Mouse (Mus musculus) gonadal fat pad, adult 2 months (tissue): ENCODE data around the gene Gm16485. TPM values are rescaled to one million over a fixed set of nuclear protein-coding genes. Genes with fewer than 3 reads are reported as not detected.

Experiments used
- DNase-seq: peaks from one replicate; pipeline ENCODE4 v3.0.0-alpha.2; 2012; ENCODE audit warnings: low read depth
- polyA plus RNA-seq: library from polyadenylated mRNA; depleted of rRNA; stranded (reverse); fragments of >200 nt; gene quantifications from 2 replicates; pipeline ENCODE4 v1.2.3, GENCODE M21; 2012; rRNA removed

Gene Gm16485
- polyA plus RNA-seq: 0.05 TPM in 1 of 2 replicates, not detected in the other

DNA sequence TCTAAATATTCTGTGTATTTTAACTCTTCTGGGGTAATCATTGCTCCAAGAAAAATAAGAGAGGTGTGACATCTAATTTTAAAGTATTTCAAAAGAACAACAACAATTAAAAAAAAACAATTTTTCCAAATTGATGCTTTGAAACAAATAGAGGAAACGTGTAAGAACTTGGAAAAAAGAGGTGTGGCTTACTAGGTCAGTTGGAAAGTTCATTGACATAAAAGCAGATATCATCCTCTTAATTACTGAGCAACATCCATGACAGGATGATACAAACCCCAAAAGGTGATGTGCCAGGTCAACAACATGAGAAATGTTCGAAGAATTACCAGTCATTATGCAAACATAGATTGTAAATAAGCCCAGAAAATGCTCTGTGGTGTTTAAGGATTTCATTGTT lies at the start of gene Gm16485:
Gene Gm16485, plus strand, starts transcription at position 301 of the 400 bp plus-strand sequence.
- no peak for DNase-seq

DNA sequence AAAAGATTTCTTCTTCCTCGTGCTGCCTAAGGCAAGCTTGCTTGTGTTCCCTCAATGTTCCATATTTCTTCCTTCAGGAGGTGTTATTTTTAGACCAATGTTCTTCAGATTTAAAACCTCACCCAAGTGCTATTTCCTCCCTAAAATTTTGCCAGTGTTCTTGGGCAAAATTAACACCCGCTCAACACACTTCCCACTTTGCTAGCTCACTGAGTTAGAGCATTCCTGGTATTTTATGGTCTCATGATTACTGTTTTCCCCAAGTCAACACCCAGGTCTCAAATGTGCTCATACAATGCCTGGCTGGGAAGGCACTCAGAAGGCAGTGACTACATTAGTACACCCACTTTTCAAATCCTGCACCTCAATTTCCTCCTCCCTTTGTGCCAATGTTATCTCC lies 44.0 kb upstream of the Gm16485 start:
- no peak for DNase-seq

DNA sequence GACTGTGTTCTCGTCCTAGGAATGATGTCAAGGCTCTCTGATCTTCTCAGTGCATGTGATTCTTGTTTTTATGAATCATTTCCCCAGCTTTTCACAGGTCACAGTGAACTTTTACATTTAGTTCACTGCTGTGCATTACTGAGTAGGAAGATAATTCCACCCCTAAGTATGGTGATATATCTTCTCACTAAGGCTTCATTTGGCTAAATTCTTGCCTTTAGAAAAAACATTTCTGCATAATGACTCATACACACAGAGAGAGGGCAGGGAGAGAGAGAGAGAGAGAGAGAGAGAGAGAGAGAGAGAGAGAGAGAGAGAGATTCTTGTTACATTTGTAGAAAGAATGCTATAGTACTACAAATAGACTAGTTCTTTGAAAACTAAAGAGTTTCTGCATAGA lies 33.8 kb upstream of the Gm16485 start:
- DNase-seq: no peak

DNA sequence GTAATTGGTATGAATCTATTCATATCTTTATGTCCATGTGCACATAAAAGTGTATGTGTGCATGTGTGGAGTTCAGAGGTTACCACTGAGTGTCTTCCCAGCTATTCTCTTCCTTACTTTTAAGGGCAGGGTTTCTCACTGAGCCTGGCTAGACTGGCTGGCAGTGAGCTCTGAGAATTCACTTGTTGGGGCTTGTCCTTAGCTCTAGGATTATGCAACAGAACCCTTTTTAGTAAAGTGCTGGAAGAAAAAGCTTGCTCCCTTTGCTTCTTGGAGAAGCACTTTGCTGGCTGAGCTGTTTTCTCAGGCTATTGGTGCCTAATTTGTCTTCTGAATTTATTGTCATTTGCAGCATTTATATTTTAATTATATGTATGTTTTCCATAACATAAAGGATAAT lies 18.3 kb upstream of the Gm16485 start:
- no peak for DNase-seq

DNA sequence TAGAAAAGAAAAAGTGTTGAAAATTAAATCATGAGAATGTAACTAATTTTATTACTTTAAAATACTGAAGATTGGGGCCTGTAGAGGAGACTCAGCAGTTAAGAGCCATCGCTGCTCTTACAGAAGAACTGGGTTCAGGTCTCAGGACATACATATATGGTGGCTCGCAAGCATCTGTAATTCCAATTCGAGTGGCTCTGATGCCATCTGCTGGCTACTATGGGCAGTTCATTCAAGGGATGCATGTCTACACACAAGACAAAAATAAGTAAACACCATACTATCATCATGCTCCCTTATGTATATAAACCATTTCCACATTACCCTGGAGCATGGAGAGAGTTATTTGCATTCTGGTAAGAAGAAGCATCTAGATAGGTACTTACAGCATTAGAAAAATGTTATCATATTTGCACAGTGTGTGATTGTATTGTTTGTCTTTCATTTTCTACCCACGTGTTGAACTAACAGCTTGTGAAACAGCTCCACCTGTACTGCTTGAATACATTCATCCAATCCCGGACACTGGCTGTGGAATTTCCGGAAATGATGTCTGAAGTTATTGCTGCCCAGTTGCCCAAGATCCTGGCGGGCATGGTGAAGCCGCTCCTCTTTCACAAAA lies 7.0 kb upstream of the Gm16485 start:
- DNase-seq: no peak

DNA sequence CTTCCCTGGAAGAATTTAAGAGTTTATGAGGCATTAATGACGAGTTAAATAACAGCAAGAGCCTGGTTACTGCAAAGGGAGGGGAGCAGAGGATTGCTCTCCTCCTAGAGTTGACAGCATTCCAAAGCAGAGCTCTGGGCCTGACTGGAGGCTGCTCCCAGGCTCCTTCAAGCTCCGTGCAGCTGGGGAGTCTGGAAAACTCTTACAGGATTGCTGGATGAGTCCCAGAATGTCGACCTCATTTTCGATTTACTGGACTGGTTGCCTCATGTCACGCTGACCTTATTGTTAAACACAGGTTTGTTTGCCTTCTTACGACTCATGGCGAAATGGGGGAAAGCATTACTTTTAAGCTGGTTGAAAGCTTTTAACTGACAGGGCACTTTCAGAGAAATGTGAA lies 1.4 kb upstream of the Gm16485 start:
- DNase-seq: no peak

DNA sequence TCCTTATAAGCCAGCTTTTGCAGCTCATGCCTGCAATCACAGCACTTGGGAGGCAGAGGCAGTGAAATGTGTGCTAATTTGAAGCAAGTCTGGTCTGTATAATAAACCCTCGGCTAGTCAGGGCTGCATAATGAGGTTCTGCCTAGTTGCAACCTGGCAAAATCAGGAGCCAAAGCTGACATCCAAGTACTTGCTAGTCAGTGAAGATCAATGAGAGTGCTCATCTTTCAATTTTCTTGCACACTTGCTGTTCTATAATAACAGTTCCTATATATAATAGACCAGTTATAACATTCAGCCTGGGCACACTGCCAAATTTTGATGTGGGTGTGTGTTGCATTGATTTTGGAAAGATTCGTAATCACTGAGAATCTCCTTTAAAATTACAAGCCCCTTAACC lies 6.2 kb downstream of the Gm16485 start:
- no peak for DNase-seq

DNA sequence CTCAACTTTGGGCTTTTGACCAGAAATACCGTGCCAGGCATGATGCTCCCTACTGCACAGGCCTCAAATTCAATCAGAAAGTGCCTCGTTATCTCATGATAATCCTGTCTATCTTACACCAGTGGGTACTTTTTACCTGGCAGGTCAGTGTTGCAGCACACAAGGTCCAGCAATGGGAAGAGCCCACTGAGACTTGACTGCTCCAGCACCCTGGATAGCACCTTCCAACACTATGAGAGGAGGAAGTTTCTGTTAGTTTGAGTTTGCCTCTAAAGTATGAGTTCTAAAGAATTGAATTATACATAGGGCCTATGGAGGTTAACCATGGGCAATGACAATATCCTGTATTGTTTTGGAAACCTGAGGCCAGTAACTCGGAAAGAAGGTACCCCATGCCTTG lies 10.7 kb downstream of the Gm16485 start:
- DNase-seq: no peak

DNA sequence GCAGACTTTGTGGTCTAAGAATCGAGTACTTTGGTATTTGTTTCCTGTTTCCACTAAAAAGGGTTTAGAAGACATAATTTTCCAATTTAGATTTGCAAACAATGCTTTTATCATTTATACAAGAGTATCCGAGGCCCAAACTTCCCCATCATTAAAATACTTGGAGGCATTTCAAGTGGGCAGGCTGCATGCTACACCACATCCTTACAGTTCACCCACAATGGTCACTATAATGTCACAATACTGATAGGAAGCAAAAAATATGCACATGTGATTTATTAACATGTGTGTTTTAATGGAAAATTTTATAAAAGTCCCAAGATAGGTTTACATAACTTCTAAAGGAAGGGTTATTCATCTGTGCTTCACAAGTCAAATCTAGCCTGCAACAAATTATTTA lies 24.9 kb downstream of the Gm16485 start:
- DNase-seq: no peak

DNA sequence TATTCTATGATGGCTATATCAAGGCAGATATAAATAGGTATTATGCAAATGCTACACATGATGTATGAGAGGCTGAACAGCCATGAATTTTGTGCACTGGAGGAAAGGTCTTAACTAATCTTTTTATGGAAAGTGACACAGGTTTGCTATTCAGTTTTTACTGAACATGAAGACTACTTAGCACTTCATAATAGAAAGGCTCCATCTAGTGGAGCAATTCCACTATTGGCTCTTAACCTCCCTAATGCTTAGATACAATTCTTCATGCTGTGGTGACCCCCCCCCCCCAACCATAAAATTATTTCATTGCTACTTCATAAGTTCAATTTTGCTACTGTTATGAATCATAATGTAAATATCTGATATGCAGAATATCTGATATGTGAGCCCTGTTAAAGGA lies 29.6 kb downstream of the Gm16485 start:
- no peak for DNase-seq

DNA sequence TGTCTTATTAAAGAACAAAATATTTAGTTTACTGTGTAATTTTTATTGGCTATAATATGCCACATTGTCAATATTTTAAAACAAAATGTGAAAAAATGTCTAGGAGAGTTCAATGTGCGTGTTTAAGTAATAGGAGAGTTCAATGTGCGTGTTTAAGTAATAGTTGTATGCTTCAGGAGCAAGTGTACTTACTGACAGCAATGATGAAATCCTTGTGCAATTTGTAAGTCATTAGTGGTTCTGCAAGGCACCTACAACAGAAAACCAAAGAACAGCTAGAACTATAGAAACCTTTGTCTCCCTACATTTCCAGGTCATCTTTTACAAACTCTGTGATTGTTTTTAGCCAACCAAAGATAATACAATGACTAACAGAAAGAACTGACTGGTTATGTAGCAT lies 43.5 kb downstream of the Gm16485 start:
- no peak for DNase-seq

Other genes with a start within 250 kb of the Gm16485 start
- gene Pgr, start 72.0 kb upstream of the Gm16485 start, polyA plus RNA-seq: 0.04 and 0.09 TPM in 2 replicates